Mouse (Mus musculus) left cerebral cortex, adult 9 months (tissue): Measurements from ENCODE around the gene Shtn1.

ENCODE experiments used
- DNase-seq, 2 experiments: peaks; one replicate each; pipeline ENCODE4 v3.0.0; 2022; ENCODE audit warnings: low spot score in 2 of 2

Gene Shtn1

DNA sequence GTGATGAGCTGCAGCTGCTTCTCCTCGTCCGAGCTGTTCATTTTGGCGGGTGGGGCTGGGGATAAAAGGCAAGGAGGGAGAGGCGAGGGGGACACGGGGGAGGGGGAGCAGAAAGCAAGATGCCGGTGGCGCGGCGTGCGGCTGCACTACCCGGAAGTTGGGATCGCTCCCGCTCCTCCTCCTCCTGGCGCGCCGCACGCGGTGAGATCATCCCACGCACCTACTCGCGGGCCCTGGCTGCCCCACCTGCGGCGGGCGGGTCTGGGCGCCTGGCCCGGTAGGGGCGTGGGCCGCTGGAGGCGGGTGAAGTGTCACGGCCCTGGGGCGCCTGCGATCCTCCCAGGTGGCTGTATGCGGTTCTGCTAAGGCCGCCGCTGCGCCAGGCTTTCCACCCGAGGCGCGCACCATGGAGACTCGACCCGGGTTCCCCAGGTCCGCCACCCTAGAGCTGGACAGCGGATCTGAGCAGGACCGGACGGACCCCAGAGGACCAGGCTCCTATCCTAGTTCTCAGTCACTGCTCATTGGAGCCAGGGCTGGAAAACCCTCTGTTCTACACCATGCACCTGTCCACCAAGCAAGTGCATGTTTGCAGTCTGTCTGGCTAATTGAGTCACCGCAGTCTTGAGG lies at the start of gene Shtn1:
Gene Shtn1, minus strand, starts transcription at position 629 of the 630 bp plus-strand sequence.
- peak in 1 of 2 experiments; percentile 67 for DNase-seq

DNA sequence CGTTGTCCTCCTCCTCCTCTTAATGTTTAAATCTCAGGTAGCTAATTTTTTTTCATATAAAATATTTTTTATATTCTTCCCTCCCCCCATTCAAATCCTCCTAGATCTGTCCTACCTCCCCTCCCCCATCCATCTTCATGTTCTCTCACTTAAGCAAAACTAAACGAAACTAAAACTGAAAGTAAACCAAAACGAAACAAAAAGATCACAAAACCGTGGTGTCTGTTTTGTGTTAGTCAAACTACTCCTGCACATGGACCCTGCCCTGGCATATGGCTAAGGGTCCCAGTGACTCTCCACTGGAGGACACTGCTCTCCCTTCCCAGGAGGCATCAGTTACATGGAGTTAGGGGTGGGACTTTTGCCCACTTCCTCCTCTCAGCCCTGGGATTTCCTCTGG lies 38.3 kb upstream of the Shtn1 start:
- no peak for DNase-seq

DNA sequence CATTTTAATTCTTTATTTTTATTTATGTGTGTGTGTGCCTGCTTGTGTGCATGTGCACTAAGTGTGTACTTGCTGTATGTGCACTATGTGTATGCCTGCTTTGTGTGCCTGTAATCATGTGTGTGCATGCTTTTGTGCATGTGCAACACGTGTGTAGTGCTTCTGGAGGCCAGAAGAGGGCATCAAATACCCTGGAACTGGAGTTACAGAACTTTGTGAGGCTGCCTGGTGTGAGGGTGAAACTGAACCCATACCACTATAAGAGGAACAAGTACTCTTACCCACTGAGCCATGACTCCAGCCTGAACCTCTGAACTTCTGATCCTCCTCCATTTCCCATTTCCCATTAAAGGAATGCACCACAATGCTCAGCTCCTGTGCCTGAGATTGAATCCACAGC lies 34.0 kb upstream of the Shtn1 start:
- DNase-seq, result no peak

DNA sequence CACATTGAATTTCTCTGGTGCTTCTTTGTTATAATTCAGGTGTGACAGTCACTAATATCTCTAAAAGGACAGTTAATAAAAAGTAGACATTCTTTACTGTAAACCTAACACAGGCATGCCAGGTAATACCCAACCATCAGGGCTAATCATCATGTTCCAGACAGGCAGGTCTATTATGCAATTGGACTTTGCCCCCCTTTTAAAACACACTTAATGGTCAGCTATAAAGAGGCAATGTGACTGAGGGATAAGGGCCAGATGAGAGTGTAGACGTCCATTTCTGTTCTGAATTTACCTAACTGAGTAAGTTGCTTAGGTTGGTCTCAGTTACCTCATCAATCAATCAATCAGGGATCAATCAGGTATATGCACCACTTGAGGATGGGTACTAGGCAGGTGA lies 22.4 kb upstream of the Shtn1 start:
- no peak for DNase-seq

DNA sequence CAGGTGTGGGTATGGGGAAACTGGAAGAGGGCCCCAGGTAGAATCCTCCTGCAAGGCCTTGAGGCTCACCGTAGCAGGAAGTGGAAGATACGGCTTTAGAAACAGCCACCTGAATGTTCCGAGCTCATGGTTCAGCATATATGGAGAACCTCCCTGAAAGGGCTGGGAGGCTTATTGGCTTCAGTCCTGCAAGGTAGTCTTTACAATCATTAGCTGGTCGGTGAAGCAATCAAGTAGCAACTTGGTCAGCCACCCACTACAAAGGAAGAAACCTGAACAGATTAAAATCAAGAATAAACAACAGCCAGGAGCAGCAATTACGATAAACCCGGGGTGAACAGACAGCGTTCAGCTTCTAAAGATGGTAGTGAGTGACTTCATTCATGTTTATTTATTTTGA lies 16.4 kb upstream of the Shtn1 start:
- no peak for DNase-seq

DNA sequence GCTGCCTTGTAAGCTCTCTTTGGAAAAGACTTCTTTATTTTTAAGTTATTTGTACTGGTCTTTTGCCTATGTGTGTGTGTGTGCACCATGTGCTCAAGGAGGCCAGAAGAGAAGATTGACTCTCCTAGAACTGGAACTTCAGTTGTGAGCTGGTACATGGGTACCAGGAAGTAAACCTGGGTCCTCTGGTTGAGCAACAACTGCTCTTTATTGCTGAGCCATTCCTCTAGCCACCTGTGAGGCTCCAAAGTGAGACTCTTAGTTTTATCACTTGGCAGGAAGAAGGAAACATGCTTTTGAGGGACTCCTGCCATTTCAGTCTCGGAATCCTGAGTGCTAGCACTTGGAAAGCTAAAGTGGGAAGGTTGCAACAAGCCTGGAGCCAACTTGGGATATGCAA lies 14.4 kb upstream of the Shtn1 start:
- DNase-seq, result no peak

DNA sequence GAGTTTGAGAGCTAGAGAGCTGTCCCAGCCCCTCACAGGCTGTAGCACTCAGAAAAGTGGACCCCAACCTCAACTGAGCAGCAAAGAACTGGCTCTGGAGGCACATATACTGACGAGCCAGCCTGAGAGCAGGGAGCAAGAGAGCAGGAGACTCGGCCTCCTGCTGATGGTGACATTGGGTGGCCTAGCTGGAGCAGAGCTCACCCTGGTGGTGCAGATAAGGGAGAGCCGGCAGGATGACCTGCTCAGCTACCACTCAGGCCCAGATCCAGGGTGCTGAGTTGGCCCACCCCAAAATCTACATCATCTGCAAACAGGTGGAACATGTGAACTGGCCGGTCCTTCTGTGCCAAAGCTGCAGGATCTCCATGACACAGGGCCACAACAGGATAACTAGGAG lies 8.4 kb upstream of the Shtn1 start:
- no peak for DNase-seq

DNA sequence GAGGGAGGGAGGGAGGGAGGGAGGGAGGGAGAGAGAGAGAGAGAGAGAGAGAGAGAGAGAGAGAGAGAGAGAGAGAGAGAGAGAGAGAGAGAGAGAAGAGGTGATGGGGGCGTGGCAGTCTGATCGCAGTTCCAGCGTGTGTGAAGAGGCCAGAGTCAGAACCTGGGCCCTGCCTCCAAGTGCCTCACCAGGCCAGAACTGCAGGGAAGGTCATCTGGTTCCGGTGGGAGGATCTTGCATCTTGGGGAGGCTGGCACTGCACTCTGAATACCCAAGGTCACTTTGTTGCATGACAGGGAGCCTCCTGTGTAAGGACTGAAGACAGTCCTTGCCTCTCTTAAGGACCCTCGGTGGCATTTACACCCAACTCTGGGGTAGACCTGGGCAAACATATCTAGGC lies 231 bp upstream of the Shtn1 start:
- no peak for DNase-seq

DNA sequence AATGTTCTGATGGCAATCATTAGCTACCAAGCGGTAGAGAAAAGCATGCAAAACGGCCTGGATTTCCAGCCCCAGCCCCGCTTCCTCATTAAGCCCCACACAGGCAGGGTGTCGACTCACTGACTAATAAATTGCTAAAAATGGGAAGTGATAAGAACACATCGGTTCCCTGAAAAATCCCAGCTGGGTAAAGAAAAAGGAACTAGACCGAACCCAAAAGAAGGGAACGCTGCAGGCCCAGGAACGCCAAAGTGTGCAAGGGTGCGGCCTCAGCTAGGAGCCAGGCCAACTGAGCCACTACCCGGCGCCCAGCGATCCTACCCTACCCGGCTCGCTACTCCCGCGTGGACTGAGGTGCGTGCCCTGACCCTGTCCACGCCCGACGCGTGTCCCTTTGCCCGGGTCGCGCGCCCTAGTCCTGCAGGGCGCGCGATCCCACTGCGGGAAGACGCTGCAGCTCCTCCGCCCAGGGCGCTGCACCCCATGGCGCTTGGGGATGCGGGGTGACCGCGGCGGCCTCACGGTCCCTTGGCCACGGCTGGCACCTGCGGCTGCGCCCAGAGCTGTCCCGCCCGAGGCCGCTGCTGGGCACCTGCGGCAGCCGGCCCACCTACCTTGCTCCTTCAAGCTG lies 944 bp downstream of the Shtn1 start:
- no peak for DNase-seq

DNA sequence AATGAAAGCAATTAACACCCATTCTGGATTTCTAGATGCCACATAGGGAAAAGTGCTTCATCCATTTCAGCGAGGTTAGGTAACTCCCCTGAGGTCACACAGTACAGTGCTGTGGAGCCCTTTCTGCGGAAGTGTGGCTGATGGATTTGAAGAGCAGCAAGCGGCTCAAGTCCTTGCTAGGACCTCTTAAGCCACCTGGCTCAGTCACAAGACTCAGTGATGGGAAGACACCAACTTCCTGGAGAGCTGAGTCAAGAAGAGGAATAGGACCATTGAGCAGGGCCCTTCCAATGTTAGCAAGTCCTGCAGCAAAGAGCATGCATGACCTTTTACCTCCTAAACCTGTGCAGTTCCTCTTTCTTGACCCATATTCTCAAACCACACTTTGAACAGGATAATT lies 1.5 kb downstream of the Shtn1 start:
- no peak for DNase-seq

DNA sequence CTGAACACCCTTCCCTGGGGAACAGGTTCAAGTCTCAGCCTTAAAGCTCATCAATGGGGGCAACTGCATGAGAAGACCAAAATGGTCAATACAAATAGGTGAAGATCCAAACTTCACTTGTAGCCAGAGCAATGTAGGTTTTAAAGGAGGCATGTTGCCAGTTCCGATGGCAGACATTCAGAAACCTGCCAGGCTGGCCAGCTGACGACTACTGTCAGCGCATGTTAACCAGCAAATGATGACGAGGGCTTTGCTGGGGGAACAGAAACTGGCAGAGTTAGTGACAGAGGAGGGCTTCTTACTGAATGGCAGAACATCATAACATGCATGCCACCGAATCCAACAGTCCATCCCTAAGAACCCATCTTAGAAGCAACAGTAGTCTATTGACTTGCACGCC lies 2.9 kb downstream of the Shtn1 start:
- no peak for DNase-seq

DNA sequence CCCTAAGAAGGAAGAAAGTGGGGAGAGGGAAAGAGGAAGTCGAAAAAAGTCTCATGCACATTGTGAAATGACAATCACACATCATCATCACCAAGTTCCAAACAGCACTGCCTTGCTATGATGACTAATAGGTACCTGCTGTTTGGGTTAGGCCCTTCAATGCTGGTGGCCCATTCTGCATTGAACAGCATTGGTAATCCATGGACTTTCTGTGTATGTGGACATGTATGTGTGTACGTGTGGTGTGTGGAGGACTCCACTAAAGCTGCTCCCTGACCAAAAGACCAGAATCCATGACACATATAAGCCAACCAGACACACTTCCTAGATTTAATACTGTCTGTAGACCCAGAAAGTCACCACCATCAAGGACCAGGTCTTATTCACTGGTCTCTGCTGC lies 3.9 kb downstream of the Shtn1 start:
- no peak for DNase-seq

DNA sequence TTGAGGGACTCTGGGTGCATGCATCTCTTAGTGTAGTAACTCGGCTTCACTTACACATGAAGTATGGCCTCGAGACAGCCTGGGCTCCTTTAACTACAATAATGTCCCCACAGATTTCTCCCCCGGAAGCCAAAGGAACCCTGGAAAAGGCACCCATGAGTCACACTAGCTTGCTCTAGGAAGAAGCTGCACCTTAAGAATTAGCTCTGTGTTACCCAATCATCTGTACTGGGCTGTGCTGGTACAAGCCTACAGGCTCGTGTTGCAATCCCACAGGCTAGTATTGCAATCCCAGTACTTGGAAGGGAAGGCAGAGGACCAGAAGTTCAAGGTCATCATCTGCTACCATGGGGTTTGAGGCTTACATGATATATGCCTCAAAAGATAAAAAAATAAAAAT lies 4.5 kb downstream of the Shtn1 start:
- no peak for DNase-seq

DNA sequence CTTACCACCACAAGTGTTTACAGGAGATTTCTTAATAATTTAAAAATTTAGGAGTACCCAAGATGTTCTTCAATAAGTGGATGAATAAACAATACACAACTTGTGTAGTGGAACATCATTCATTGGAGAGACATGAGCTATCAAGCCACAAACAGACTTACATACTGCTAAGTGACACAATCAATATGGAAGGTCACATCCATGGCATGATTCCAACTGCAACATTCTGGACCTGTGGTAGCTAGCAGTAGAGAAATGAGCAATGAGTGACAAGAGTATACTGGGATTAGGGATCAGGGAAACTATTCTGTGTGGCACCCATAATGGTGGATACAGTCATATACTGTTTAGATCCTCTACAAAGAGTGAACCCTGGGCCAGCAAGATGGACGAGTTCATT lies 8.2 kb downstream of the Shtn1 start:
- no peak for DNase-seq

DNA sequence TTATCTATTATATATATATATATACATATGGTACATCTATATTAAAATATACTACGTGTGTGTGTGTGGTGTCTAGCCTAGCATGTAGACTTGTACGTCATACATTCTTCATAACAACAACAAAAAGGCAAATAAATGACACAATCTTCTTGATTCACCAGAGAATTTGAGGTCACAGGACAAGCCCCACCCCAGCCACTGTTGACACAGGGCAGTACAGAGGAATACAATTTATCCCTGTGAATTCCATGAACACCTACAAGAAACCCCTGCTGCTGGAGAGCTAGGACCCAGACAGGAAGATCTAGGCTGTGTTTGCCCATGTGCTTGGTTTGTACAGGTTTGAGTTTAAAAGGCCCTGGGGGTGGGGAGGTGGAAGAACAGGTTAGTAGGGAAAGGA lies 9.2 kb downstream of the Shtn1 start:
- no peak for DNase-seq

DNA sequence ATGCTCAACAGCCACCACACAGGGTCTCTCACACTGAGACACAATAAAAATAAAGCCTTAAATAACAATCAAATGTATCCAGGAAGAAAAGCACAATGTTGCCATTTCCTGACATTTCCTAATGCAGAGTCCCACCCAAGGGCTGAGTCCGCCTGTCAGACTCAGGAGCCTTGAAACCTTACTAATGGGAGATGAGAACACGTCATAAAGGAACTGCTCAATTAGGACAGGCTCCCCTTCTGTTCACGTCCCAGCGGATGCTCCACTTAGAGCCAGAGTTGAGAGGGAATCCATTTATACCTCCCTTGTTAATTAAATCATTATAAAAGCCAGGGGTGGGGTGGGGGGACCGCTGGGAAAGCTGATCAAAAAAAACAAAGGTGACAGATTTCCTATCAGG lies 9.8 kb downstream of the Shtn1 start:
- no peak for DNase-seq

DNA sequence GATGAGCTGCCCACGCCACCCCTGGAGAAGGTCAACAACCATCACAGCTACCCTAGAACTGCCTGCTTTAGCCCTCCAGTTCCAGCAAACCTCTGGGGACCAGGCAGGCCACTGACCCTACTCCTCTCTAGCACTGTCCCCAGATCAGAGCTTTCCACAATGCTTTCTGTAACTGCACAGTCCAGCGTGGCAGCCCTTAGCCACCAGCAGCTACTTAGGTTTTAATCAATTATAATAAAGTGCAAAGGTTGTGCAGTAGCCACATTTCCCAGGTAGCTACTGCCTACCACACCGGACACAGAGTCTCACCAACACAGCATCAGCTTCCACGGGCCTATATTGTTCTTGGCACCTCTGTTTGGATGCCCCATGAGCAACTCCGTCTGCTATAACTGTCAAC lies 11.3 kb downstream of the Shtn1 start:
- no peak for DNase-seq

DNA sequence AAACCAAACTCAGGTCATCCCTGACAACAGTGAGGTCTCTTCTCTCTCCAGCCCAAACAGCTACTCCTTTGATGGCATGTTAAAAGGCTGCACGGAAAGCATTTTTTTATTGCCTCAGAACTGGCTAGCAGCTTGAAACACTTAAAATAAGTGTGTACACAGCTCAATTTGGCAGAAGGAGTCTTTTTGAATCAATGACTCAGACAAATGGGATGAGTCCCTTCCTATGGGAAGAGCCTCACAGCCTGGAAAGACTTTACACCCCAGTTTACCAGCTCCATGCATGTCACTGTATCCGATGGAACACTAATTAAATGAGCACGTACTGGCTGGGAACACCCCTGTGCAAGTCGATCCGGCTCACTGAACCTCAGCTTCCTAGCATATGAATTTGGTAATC lies 12.3 kb downstream of the Shtn1 start:
- no peak for DNase-seq

DNA sequence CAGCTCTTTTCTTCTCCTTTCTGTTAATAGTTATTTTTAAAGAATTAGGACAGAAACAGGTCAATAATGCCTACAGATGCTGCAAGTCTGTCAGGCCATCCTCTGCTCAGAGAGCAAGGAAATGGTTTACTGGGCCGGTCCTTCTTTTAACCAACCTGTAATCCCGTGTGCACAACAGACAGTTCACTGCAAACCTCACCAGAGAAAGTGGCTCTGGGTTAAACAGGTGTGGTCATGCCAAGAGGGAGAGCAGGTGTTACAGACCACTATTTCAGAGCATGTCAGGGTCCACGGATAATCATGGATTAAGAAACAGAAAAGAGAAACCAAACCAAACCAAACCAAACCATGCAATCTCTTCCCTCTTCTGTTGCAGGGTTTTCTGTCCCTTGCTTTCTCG lies 17.8 kb downstream of the Shtn1 start:
- no peak for DNase-seq

DNA sequence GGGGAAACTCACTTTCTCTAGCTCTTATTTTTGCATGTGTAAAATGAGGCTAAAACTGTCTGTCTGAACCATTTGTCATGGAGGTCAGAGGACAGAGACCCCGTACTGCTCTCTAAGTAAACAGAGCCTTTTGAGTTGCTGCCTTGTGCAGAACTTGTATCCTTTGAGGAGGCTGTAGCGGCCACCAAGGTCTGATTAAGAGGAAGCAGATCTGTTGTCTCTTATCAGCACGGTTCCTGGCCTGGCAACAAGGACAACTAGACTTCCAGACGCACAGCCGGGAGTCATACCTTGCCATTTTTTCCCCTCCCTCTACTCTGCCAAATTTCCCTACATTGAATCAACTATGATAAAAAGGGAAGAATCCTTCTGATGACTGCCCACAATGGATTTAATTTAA lies 18.5 kb downstream of the Shtn1 start:
- DNase-seq, result no peak

DNA sequence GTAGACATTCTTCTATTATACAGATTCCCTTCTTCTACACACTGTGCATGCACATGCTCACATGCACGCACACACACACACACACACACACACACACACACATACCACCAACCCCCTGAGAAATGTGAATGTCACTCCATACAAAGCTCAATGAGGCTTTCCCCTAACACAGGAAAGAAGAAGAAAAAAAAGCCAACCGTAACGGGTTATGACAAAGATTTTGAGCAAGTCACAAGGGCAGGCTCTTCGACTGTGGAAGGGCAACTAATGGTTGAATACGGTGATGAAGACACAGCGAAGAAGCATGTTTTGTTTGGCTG lies 21.3 kb downstream of the Shtn1 start:
- no peak for DNase-seq

DNA sequence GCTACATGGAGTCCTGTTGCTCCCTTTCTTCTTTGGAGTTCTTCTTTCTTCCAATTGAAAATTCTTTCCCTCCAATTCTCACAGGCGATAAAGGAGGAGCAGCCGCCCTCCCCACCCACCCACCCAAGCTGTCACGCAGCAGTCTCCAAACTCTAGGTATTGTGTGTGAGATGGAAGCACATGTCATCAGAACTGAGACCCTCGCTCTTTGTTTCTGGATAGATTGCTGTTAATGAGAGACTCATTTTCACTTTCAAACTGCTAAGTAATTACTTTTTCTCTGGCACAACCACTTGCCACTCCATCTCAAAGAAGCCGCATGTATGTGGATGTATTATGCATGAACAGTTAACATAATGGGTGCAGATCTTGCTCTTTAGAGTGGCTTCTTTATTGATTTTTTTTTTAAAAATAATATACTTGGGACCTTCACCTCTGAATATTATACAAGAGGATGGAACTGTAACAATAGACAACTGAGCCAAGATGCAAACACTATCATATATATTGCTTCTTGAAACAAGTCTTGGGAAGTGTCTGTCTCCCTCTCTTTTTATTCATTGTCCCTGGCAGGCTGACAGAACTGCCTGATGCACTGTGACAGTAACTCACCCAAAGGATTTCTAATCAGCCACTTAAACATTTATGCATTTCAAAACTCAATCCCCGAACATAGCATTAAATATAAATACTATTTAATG lies 21.8 kb downstream of the Shtn1 start:
- DNase-seq, result no peak

DNA sequence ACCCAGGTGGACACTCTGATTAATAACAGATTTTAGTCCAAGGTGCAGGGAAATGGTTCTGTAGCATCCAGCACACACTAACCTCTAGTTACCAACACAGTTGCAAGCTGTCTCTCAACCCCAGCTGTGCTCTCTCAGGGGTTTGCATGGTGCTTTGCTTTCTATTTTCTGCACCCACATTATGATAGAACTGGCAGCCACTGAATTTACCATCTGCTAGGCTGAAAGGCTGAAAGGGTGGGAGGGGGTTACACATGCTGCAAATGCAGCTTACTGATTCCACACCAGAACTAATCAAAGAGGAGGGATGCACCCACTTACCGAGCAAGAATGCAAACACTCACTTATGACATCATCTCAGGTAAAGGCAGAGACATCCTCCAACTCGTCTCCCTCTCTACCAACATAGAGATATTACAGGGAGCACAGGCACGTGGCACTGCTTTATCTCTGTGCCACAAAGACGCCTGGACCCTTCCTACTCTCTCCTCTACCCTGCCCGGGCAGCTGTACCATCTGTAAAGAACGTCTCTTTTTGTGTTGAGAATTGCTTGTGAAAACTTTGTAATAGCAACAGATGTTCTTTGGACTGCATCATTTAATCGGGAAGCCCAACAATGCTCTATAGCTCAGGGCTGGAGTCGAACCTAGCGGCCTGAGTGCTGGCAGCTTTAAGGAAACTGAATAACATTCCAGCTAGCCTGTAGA lies 23.0 kb downstream of the Shtn1 start:
- no peak for DNase-seq
